ENCODE assay signal across 19 mouse cellular contexts in genomic region chr1:95709181-95709580, GRCm38 (mm10).
"Had no signal": no experiment of that assay in that cellular context is flagged by ENCODE, and none has a peak within 500 bp of the region (broad histone marks: within the 10 kb centered on the region; RNA-seq: fewer than 3 reads in every experiment).

No protein-coding gene starts in this region.

- H3K4me1 ChIP-seq: midbrain, embryonic 10.5 days; midbrain, embryonic 12.5 days; neural tube, embryonic 13.5 days; neural tube, embryonic 15.5 days had no signal

- H3K27ac ChIP-seq: midbrain, embryonic 10.5 days; midbrain, embryonic 12.5 days; neural tube, embryonic 13.5 days; neural tube, embryonic 15.5 days had no signal

- H3K9me3 ChIP-seq: midbrain, embryonic 10.5 days; midbrain, embryonic 12.5 days; neural tube, embryonic 13.5 days; neural tube, embryonic 15.5 days had no signal

- H3K4me2 ChIP-seq: lung, embryonic 14.5 days; midbrain, embryonic 12.5 days; neural tube, embryonic 13.5 days; neural tube, embryonic 15.5 days had no signal

- H3K9ac ChIP-seq: lung, embryonic 14.5 days; midbrain, embryonic 12.5 days; neural tube, embryonic 13.5 days; neural tube, embryonic 15.5 days had no signal

- DNase-seq: lung, adult 18-20 months; lung, embryonic 14.5 days; lung, postnatal 10 days; lung, postnatal 4 days; midbrain, embryonic 14.5 days; retina, postnatal 1 day; right cerebral cortex, adult 18-20 months; right cerebral cortex, postnatal 25 days; right cerebral cortex, postnatal 4 days; spleen, adult 18-20 months; thymus, adult 18-20 months; thymus, postnatal 14 days; thymus, postnatal 36 days had no signal

- H3K27me3 ChIP-seq: midbrain, embryonic 12.5 days; neural tube, embryonic 13.5 days; neural tube, embryonic 15.5 days had no signal

- H3K4me3 ChIP-seq: midbrain, embryonic 10.5 days; midbrain, embryonic 12.5 days; myocyte; neural tube, embryonic 13.5 days; neural tube, embryonic 15.5 days had no signal

- H3K36me3 ChIP-seq: midbrain, embryonic 10.5 days; midbrain, embryonic 12.5 days; neural tube, embryonic 13.5 days; neural tube, embryonic 15.5 days had no signal

- ATAC-seq: midbrain, embryonic 16.5 days had no signal
